Mouse (Mus musculus) liver, adult 2 months (tissue): ENCODE measurements at regions not wholly inside any gene's neighbourhood (a gene's known extent, or its start where the extent isn't known, plus 50 kb on each side); places are given as distances from the start of the nearest gene placed in this dataset.
A peak's percentile ranks its signal among the peaks of the same experiment; 100 is the strongest.

Source experiments
- DNase-seq: peaks from one replicate; pipeline ENCODE4 v3.0.0-alpha.2; 2011; ENCODE audit warnings: low read depth, low spot score; ENCODE audit errors: extremely low read depth
- H3K27ac ChIP-seq: fragments of 200-500 bp; replicated peaks from 2 replicates; pipeline ENCODE4 v1.5.1; 2012; ENCODE audit warnings: low read depth, mild to moderate bottlenecking, control low read depth, inconsistent platforms, low read length; ENCODE audit not compliant: insufficient read depth
- H3K27me3 ChIP-seq: fragments of 200-500 bp; 2 replicates; pipeline ENCODE4 v1.6.1; 2012; ENCODE audit warnings: mild to moderate bottlenecking, moderate library complexity, low read length, inconsistent platforms; ENCODE audit not compliant: control insufficient read depth, insufficient read depth
- H3K36me3 ChIP-seq: fragments of 200-500 bp; 2 replicates; pipeline ENCODE4 v1.6.1; 2012; ENCODE audit warnings: low read length, inconsistent platforms; ENCODE audit not compliant: control insufficient read depth, insufficient read depth
- H3K4me1 ChIP-seq: fragments of 200-500 bp; 2 replicates; pipeline ENCODE4 v1.6.1; 2011; ENCODE audit warnings: low read length; ENCODE audit not compliant: control insufficient read depth, insufficient read depth
- H3K4me3 ChIP-seq: fragments of 200-500 bp; 2 replicates; pipeline ENCODE4 v1.5.1; 2011; ENCODE audit warnings: low read depth, mild to moderate bottlenecking, control low read depth, low read length, moderate library complexity; ENCODE audit not compliant: insufficient read depth
- H3K79me2 ChIP-seq: fragments of 200-500 bp; 2 replicates; pipeline ENCODE4 v1.6.1; 2012; ENCODE audit warnings: inconsistent platforms, mild to moderate bottlenecking, low read length, moderate library complexity; ENCODE audit not compliant: control insufficient read depth, insufficient read depth
- H3K9ac ChIP-seq: fragments of 200-500 bp; 2 replicates; pipeline ENCODE4 v1.6.1; 2012; ENCODE audit warnings: low read depth, mild to moderate bottlenecking, control low read depth, inconsistent platforms, low read length
- CTCF ChIP-seq: fragments of 200-500 bp; IDR thresholded peaks from 2 replicates; pipeline ENCODE4 v1.5.1; 2011; ENCODE audit warnings: low read depth, low read length, control low read depth
- POLR2A ChIP-seq: fragments of 200-500 bp; IDR thresholded peaks from 2 replicates; pipeline ENCODE4 v1.6.1; 2011; ENCODE audit warnings: low read length, control low read depth; ENCODE audit not compliant: insufficient read depth; ENCODE audit errors: extremely low read depth
- WGBS: fragments of 180-500 bp; shearing (Covaris S2); methylation state at CpG from one replicate; pipeline ENCODE4 v1.1.7; 2018; 5-methylcytosine and 5-hydroxymethylcytosine counted together

- DNase-seq: peak; percentile 11
- TF ChIP-seq CTCF (no peak), POLR2A (no peak)
- no peak overlapping the region for H3K9ac ChIP-seq
- no peak overlapping the region for H3K27ac ChIP-seq
- H3K27me3 ChIP-seq: no peaks in the 10 kb centered on the region
- H3K4me1 ChIP-seq: no peaks in the 10 kb centered on the region; the same call in 1 of the 2 replicates
- H3K79me2 ChIP-seq: no peaks in the 10 kb centered on the region
- no peaks in the 10 kb centered on the region for H3K36me3 ChIP-seq
- WGBS: 76% methylated on average over 3 of the region's 3 CpGs
- no peak overlapping the region for H3K4me3 ChIP-seq
Observed at GRCm38 (mm10) chr6:143597414-143597813, 430.4 kb downstream of the Etnk1 start.

GRCm38 (mm10) chr6:143598916-143599315 is 431.9 kb downstream of the Etnk1 start:
- no peak for DNase-seq
- H3K27me3 ChIP-seq: no peaks in the 10 kb centered on the region
- H3K4me3 ChIP-seq: no peak overlapping the region
- H3K9ac ChIP-seq: no peak overlapping the region
- H3K27ac ChIP-seq: no peak overlapping the region
- TF ChIP-seq POLR2A: no peak
- no peak for TF ChIP-seq CTCF
- H3K36me3 ChIP-seq: no peaks in the 10 kb centered on the region
- H3K79me2 ChIP-seq: no peaks in the 10 kb centered on the region
- no peaks in the 10 kb centered on the region; the same call in 1 of the 2 replicates for H3K4me1 ChIP-seq
- WGBS: 65% methylated on average over 4 of the region's 4 CpGs

- Histone ChIP-seq H3K27me3 (no peaks in the 10 kb centered on the region), H3K9ac (no peak overlapping the region), H3K4me3 (no peak overlapping the region), H3K4me1 (no peaks in the 10 kb centered on the region), H3K79me2 (no peaks in the 10 kb centered on the region), H3K27ac (no peak overlapping the region), H3K36me3 (no peaks in the 10 kb centered on the region)
- DNase-seq: peak; percentile 48
- WGBS: 70% methylated on average over 1 of the region's 1 CpGs
- peak; percentile 60 for TF ChIP-seq CTCF
- TF ChIP-seq POLR2A: no peak
Observed at GRCm38 (mm10) chr6:143609100-143609499, 442.1 kb downstream of the Etnk1 start.

GRCm38 (mm10) chr6:143612966-143613365 is 445.9 kb downstream of the Etnk1 start:
- TF ChIP-seq POLR2A (no peak), CTCF (no peak)
- WGBS: 80% methylated on average over 10 of the region's 10 CpGs
- Histone ChIP-seq H3K9ac (no peak overlapping the region), H3K36me3 (no peaks in the 10 kb centered on the region), H3K4me3 (no peak overlapping the region), H3K27me3 (no peaks in the 10 kb centered on the region), H3K4me1 (no peaks in the 10 kb centered on the region), H3K27ac (no peak overlapping the region), H3K79me2 (no peaks in the 10 kb centered on the region)
- no peak for DNase-seq

- H3K9ac ChIP-seq: no peak overlapping the region
- no peak for DNase-seq
Observed at GRCm38 (mm10) chr6:143614431-143614987, 447.5 kb downstream of the Etnk1 start.

GRCm38 (mm10) chr6:143615361-143615760 is 448.3 kb downstream of the Etnk1 start:
- Histone ChIP-seq H3K27me3 (no peaks in the 10 kb centered on the region), H3K27ac (no peak overlapping the region), H3K79me2 (no peaks in the 10 kb centered on the region), H3K4me3 (no peak overlapping the region), H3K9ac (no peak overlapping the region), H3K36me3 (no peaks in the 10 kb centered on the region), H3K4me1 (no peaks in the 10 kb centered on the region)
- DNase-seq: no peak
- TF ChIP-seq CTCF (no peak), POLR2A (no peak)
- WGBS: 84% methylated on average over 8 of the region's 8 CpGs

More at GRCm38 (mm10) chr6:143614431-143614987, 447.5 kb downstream of the Etnk1 start:
- Histone ChIP-seq H3K4me3 (no peak overlapping the region), H3K27ac (no peak overlapping the region), H3K36me3 (no peaks in the 10 kb centered on the region), H3K79me2 (no peaks in the 10 kb centered on the region), H3K27me3 (no peaks in the 10 kb centered on the region), H3K4me1 (no peaks in the 10 kb centered on the region)
- 82% methylated on average over 11 of the region's 11 CpGs for WGBS
- TF ChIP-seq CTCF: no peak
